Mouse (Mus musculus): ENCODE measurements around the gene Atp5d. TPM values are rescaled to one million over a fixed set of nuclear protein-coding genes. Genes with fewer than 3 reads are reported as not detected.

Gene Atp5d
- total RNA-seq, 1 experiment = 226 TPM

- Histone ChIP-seq H3K9me3 (ENCODE audit: control insufficient read depth, insufficient read depth, low read depth, low read length) (no peaks in the 10 kb centered on the region), H3K4me1 (ENCODE audit: control insufficient read depth in 2 of 2, insufficient read depth in 2 of 2, low read length in 2 of 2, poor library complexity in 1 of 2) (peaks cover 0 to 22% of the 10 kb centered on the region in 2 experiments; a peak in 2 of 4 replicates), H3K36me3 (ENCODE audit: control insufficient read depth, insufficient read depth, low read length, poor library complexity, severe bottlenecking) (no peaks in the 10 kb centered on the region), H3K4me3 (ENCODE audit: insufficient read depth in 1 of 2, low read depth in 1 of 2, low read length in 2 of 2, poor library complexity in 1 of 2, severe bottlenecking in 1 of 2) (peak within 1 kb of the TSS; percentile 23 to 38; a peak in 1 of 4 replicates), H3K9ac (ENCODE audit: insufficient read depth, low read depth, low read length, poor library complexity, severe bottlenecking) (peak within 1 kb of the TSS; percentile 30; the same call in 1 of the 2 replicates), H3K27ac (ENCODE audit: insufficient read depth, low read depth, low read length, poor library complexity, severe bottlenecking) (no peak within 1 kb of the TSS)
- in situ Hi-C loops (cut with MboI; ENCODE audit: low sequenced_read_pairs in 2 of 2, unreplicated experiment in 2 of 2) = loop anchor here in 1 of 2 experiments (25.0 kb wide), 1 partner anchor 118 kb away; the partner anchor contains the start of genes Abca7, Cnn2 and Tmem259
- DNase-seq (ENCODE audit: low read depth, low spot score) = no peak
- no peak for TF ChIP-seq HCFC1 (IDR thresholded peaks at IDR 0.05; ENCODE audit: borderline replicate concordance, insufficient read depth, low read length)
- TF ChIP-seq MAFK (IDR thresholded peaks at IDR 0.05; ENCODE audit: insufficient read depth, low read depth, low read length) = no peak
- TF ChIP-seq CHD2 (IDR thresholded peaks at IDR 0.05; ENCODE audit: low read depth, low read length) = no peak
- TF ChIP-seq ZNF384 (IDR thresholded peaks at IDR 0.05; ENCODE audit: low read depth, low read length) = no peak
Observed at GRCm38 (mm10) chr10:80105460-80105859, 33.0 kb upstream of the Atp5d start, which contains the start of gene Sbno2. Gene Sbno2, minus strand, starts transcription at chr10:80105571.

DNA sequence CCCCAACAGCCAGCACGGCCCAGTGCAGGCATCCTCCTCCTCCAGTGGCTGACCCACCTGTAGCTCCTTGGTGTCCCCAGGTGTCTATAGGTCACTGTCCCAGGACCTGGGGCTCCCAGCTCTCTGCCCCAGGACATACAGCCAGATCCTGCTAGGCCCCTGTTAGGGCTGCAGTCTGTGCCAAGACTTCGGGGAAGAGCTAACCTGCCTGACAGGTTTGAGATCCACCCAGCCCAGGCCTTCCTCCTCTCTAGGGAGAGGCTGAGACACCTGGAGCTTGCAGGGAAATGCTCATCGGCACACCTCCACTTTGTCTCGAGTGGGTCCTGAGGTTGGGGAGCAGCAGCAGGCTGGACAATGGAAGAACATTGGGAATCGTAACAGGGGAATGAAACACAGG, 32.5 kb upstream of the Atp5d start:
- Histone ChIP-seq H3K27ac (ENCODE audit: insufficient read depth, low read depth, low read length, poor library complexity, severe bottlenecking) (no peak overlapping the region), H3K4me1 (ENCODE audit: control insufficient read depth in 2 of 2, insufficient read depth in 2 of 2, low read length in 2 of 2, poor library complexity in 1 of 2) (peaks cover 0 to 20% of the 10 kb centered on the region in 2 experiments; a peak in 2 of 4 replicates), H3K9ac (ENCODE audit: insufficient read depth, low read depth, low read length, poor library complexity, severe bottlenecking) (0 out of 2 replicates have a peak overlapping the region, but pooled peaks have one; percentile 30), H3K9me3 (ENCODE audit: control insufficient read depth, insufficient read depth, low read depth, low read length) (no peaks in the 10 kb centered on the region), H3K36me3 (ENCODE audit: control insufficient read depth, insufficient read depth, low read length, poor library complexity, severe bottlenecking) (no peaks in the 10 kb centered on the region), H3K4me3 (ENCODE audit: insufficient read depth in 1 of 2, low read depth in 1 of 2, low read length in 2 of 2, poor library complexity in 1 of 2, severe bottlenecking in 1 of 2) (no peak overlapping the region)
- DNase-seq (ENCODE audit: low read depth, low spot score) = no peak
- in situ Hi-C loops (cut with MboI; ENCODE audit: low sequenced_read_pairs in 2 of 2, unreplicated experiment in 2 of 2) = loop anchor here in 1 of 2 experiments (25.0 kb wide), 1 partner anchor 119 kb away; the partner anchor contains the start of genes Abca7, Cnn2 and Tmem259
- TF ChIP-seq ZNF384 (IDR thresholded peaks at IDR 0.05; ENCODE audit: low read depth, low read length) (no peak), CHD2 (IDR thresholded peaks at IDR 0.05; ENCODE audit: low read depth, low read length) (no peak), ZC3H11A (IDR thresholded peaks at IDR 0.05; ENCODE audit: borderline replicate concordance, low read depth, low read length) (no peak), MAFK (IDR thresholded peaks at IDR 0.05; ENCODE audit: insufficient read depth, low read depth, low read length) (no peak), HCFC1 (IDR thresholded peaks at IDR 0.05; ENCODE audit: borderline replicate concordance, insufficient read depth, low read length) (no peak)

- in situ Hi-C loops (cut with MboI; ENCODE audit: low sequenced_read_pairs in 2 of 2, unreplicated experiment in 2 of 2) = loop anchor here in 1 of 2 experiments (25.0 kb wide), 1 partner anchor 120 kb away; the partner anchor contains the start of genes Abca7, Cnn2 and Tmem259
- H3K9me3 ChIP-seq (ENCODE audit: control insufficient read depth, insufficient read depth, low read depth, low read length) = no peaks in the 10 kb centered on the region
- H3K36me3 ChIP-seq (ENCODE audit: control insufficient read depth, insufficient read depth, low read length, poor library complexity, severe bottlenecking) = no peaks in the 10 kb centered on the region
- H3K9ac ChIP-seq (ENCODE audit: insufficient read depth, low read depth, low read length, poor library complexity, severe bottlenecking) = no peak overlapping the region
- peaks cover 0 to 12% of the 10 kb centered on the region in 2 experiments; a peak in 2 of 4 replicates for H3K4me1 ChIP-seq (ENCODE audit: control insufficient read depth in 2 of 2, insufficient read depth in 2 of 2, low read length in 2 of 2, poor library complexity in 1 of 2)
- H3K27ac ChIP-seq (ENCODE audit: insufficient read depth, low read depth, low read length, poor library complexity, severe bottlenecking) = no peak overlapping the region
- TF ChIP-seq MAFK (IDR thresholded peaks at IDR 0.05; ENCODE audit: insufficient read depth, low read depth, low read length) (no peak), ZNF384 (IDR thresholded peaks at IDR 0.05; ENCODE audit: low read depth, low read length) (no peak), HCFC1 (IDR thresholded peaks at IDR 0.05; ENCODE audit: borderline replicate concordance, insufficient read depth, low read length) (no peak), CHD2 (IDR thresholded peaks at IDR 0.05; ENCODE audit: low read depth, low read length) (no peak)
- H3K4me3 ChIP-seq (ENCODE audit: insufficient read depth in 1 of 2, low read depth in 1 of 2, low read length in 2 of 2, poor library complexity in 1 of 2, severe bottlenecking in 1 of 2) = no peak overlapping the region
- DNase-seq (ENCODE audit: low read depth, low spot score) = no peak
Observed at GRCm38 (mm10) chr10:80107678-80108077, 30.8 kb upstream of the Atp5d start.

DNA sequence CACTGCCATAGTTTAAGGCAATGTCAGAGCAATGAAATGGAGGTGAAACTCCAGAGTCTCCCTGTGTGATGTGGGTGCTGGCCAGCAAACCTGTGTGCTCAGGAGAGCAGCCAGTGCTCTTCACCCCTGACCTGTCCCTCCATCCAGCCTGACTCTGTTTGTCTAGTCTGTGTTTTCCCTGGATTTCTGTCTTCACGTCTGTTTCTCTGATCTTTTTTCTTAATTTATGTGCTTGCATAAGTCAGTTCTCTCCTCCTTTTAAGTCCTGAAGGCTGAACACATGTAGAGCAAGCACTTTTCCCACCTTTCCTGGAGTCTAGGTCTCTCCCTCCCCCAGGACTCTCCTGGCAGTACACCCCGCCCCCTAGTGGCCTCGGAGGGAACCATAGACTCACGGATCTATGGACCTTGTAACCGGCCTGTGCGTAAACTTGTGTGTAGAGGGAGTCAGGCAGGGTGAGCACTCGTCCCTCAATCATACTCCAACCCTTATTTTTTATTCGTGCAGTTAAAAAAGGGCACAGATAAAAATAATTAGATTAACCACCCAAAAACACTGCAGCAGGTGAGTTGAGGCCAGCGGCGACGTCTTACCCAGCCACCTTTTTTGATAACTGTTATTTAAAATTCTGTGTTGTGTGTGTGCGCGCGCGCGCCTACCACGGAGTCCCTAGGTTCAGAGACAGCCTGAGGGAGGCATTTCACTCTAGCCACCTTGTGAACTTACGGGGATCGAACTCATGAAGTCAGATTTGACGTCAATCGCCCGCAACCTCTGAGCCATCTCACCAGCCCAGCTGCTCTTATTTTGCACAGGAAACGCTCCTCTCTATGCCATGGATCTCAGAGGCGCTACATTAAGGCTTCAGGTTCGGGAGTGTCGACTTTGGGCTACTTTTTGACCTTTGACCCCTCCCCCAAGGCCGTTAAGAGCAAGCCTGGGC, 23.8 kb upstream of the Atp5d start:
- no peaks in the 10 kb centered on the region for H3K9me3 ChIP-seq (ENCODE audit: control insufficient read depth, insufficient read depth, low read depth, low read length)
- H3K9ac ChIP-seq (ENCODE audit: insufficient read depth, low read depth, low read length, poor library complexity, severe bottlenecking) = peak overlapping the region; percentile 86
- TF ChIP-seq CHD2 (IDR thresholded peaks at IDR 0.05; ENCODE audit: low read depth, low read length) = no peak
- no peak for TF ChIP-seq MAFK (IDR thresholded peaks at IDR 0.05; ENCODE audit: insufficient read depth, low read depth, low read length)
- peak; percentile 61; the same call in 1 of the 2 replicates for TF ChIP-seq HCFC1 (IDR thresholded peaks at IDR 0.05; ENCODE audit: borderline replicate concordance, insufficient read depth, low read length)
- H3K4me1 ChIP-seq (ENCODE audit: control insufficient read depth in 2 of 2, insufficient read depth in 2 of 2, low read length in 2 of 2, poor library complexity in 1 of 2) = peaks cover 2 to 12% of the 10 kb centered on the region in 2 experiments; a peak in 1 of 4 replicates
- H3K36me3 ChIP-seq (ENCODE audit: control insufficient read depth, insufficient read depth, low read length, poor library complexity, severe bottlenecking) = peaks cover 18% of the 10 kb centered on the region
- peak overlapping the region; percentile 82 to 90 for H3K4me3 ChIP-seq (ENCODE audit: insufficient read depth in 1 of 2, low read depth in 1 of 2, low read length in 2 of 2, poor library complexity in 1 of 2, severe bottlenecking in 1 of 2)
- H3K27ac ChIP-seq (ENCODE audit: insufficient read depth, low read depth, low read length, poor library complexity, severe bottlenecking) = peak overlapping the region; percentile 5; the same call in 1 of the 2 replicates
- in situ Hi-C loops (cut with MboI; ENCODE audit: low sequenced_read_pairs in 2 of 2, unreplicated experiment in 2 of 2) = loop anchor here in 1 of 2 experiments (25.0 kb wide), 1 partner anchor 127 kb away; the partner anchor contains the start of genes Abca7, Cnn2 and Tmem259
- DNase-seq (ENCODE audit: low read depth, low spot score) = peak; percentile 93
